Mouse (Mus musculus) ES-E14 (cell line): ENCODE data around the gene Cyp26a1. TPM values are rescaled to one million over a fixed set of nuclear protein-coding genes. Genes with fewer than 3 reads are reported as not detected.

ENCODE experiments used
- DNase-seq: peaks from one replicate; pipeline ENCODE4 v3.0.0-alpha.2; 2013; ENCODE audit warnings: low read depth, low spot score
- H3K27ac ChIP-seq: 2 replicates; pipeline ENCODE4 v1.5.1; 2012; ENCODE audit warnings: low read depth, mild to moderate bottlenecking, low read length, moderate library complexity, mixed read lengths; ENCODE audit not compliant: poor library complexity, insufficient read depth, severe bottlenecking
- H3K36me3 ChIP-seq: 2 replicates; pipeline ENCODE4 v1.6.1; 2012; ENCODE audit warnings: mild to moderate bottlenecking, low read length, moderate library complexity, mixed read lengths; ENCODE audit not compliant: control insufficient read depth, poor library complexity, insufficient read depth, severe bottlenecking
- H3K4me1 ChIP-seq, 2 experiments: fragments of 150-350 bp in 1 of 2; sonication (generic) in 1 of 2; 2 replicates each; pipeline ENCODE4 v1.6.1; 2012; ENCODE audit warnings: low read length in 2 of 2, mild to moderate bottlenecking in 1 of 2, mixed read lengths in 1 of 2; ENCODE audit not compliant: control insufficient read depth in 2 of 2, insufficient read depth in 2 of 2, poor library complexity in 1 of 2
- H3K4me3 ChIP-seq, 2 experiments: fragments of 150-350 bp in 1 of 2; sonication (generic) in 1 of 2; 2 replicates each; pipeline ENCODE4 v1.5.1; 2012; ENCODE audit warnings: low read length in 2 of 2, low read depth in 1 of 2, mild to moderate bottlenecking in 1 of 2, mixed read lengths in 1 of 2; ENCODE audit not compliant: insufficient read depth in 1 of 2, poor library complexity in 1 of 2, severe bottlenecking in 1 of 2
- H3K9ac ChIP-seq: 2 replicates; pipeline ENCODE4 v1.6.1; 2012; ENCODE audit warnings: low read depth, mild to moderate bottlenecking, low read length, mixed read lengths; ENCODE audit not compliant: poor library complexity, insufficient read depth, severe bottlenecking
- H3K9me3 ChIP-seq: fragments of 150-350 bp; sonication (generic); 2 replicates; pipeline ENCODE4 v1.6.1; 2012; ENCODE audit warnings: low read depth, mild to moderate bottlenecking, low read length; ENCODE audit not compliant: control insufficient read depth, insufficient read depth
- CHD2 ChIP-seq: IDR thresholded peaks from 2 replicates; pipeline ENCODE4 v1.6.1; 2014; ENCODE audit warnings: mild to moderate bottlenecking, low read depth, low read length, inconsistent platforms
- HCFC1 ChIP-seq: IDR thresholded peaks from 2 replicates; pipeline ENCODE4 v1.6.1; 2012; ENCODE audit warnings: low read length, inconsistent platforms, borderline replicate concordance; ENCODE audit not compliant: insufficient read depth
- MAFK ChIP-seq: IDR thresholded peaks from 2 replicates; pipeline ENCODE4 v1.6.1; 2014; ENCODE audit warnings: mild to moderate bottlenecking, low read depth, low read length, inconsistent platforms; ENCODE audit not compliant: insufficient read depth
- ZC3H11A ChIP-seq: IDR thresholded peaks from 2 replicates; pipeline ENCODE4 v1.6.1; 2012; ENCODE audit warnings: low read depth, mild to moderate bottlenecking, inconsistent platforms, low read length, borderline replicate concordance
- ZNF384 ChIP-seq: IDR thresholded peaks from 2 replicates; pipeline ENCODE4 v1.6.1; 2012; ENCODE audit warnings: low read depth, low read length, inconsistent platforms
- in situ Hi-C, 2 experiments: fragments of 600-800 bp; cut with MboI; formaldehyde crosslinking; loops; one replicate each; pipeline ENCODE4 v1.15.1; 2025; ENCODE audit warnings: low sequenced_read_pairs in 2 of 2, inconsistent platforms in 1 of 2; ENCODE audit not compliant: unreplicated experiment in 2 of 2
- total RNA-seq: library from RNA; depleted of rRNA; stranded (reverse); fragments of 300-350 nt; gene quantifications from 2 replicates; pipeline ENCODE4 v1.2.3, GENCODE M21; 2012

The Cyp26a1 gene
- total RNA-seq, 1 experiment = 5.7 TPM

DNA sequence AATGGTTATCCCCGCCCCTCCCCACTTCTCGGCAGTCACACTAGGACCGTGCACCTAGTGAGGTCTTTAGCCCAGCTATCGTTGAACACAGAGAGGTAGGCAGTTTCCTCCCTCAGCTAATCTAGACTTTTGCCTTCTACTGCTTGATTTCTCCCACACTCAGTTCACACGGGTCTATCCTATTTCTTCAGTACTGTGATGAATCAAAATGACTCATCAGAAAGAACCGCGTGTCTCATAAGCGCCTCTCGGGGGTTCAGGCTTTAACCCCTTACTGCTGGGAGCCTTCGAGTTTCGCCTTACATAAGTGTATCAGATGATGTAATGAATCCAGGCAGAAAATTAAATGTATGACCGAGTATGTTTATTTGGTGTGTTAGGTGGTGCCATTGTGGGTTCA is 24.2 kb upstream of the Cyp26a1 start:
- in situ Hi-C loops = no loop called here
- Histone ChIP-seq H3K36me3 (no peaks in the 10 kb centered on the region), H3K9ac (no peak overlapping the region), H3K4me1 (peaks cover 0 to 2% of the 10 kb centered on the region in 2 experiments; a peak in 1 of 4 replicates), H3K9me3 (no peaks in the 10 kb centered on the region), H3K4me3 (no peak overlapping the region), H3K27ac (no peak overlapping the region)
- TF ChIP-seq HCFC1 (no peak), MAFK (no peak), ZC3H11A (no peak), ZNF384 (no peak), CHD2 (no peak)
- no peak for DNase-seq

DNA sequence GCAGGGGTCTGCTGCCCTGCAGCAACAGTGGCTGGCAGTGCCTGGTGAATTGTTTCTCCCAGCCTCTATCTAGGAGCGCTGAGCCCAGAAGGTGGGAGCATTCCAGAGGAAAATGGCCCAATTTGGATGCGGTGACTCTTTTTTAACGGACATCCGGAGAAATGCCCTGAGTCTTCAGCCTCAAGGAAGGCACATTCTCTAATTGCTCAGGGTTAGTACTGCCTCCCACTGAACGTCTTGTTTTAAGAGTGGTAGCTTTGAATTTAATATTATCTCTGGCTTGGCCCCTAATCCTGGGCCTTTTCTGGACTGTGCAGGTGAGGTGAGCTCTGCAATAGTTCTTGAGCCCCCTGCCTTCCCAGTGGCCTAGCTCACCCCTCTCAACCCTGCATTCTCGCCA is 12.3 kb upstream of the Cyp26a1 start, which contains the start of gene Cyp26c1:
Gene Cyp26c1 (plus strand): TSS at position 301 of the 400 bp plus-strand sequence.
- no peak within 1 kb of the TSS for H3K27ac ChIP-seq
- H3K4me3 ChIP-seq = peak within 1 kb of the TSS in 1 of 2 experiments; percentile 38; a peak in 1 of 4 replicates
- TF ChIP-seq ZNF384 = no peak
- no peak for TF ChIP-seq CHD2
- TF ChIP-seq HCFC1 = no peak
- no peak for TF ChIP-seq MAFK
- TF ChIP-seq ZC3H11A = no peak
- H3K9me3 ChIP-seq = no peaks in the 10 kb centered on the region
- H3K36me3 ChIP-seq = no peaks in the 10 kb centered on the region
- in situ Hi-C loops = no loop called here
- no peak for DNase-seq
- no peak within 1 kb of the TSS for H3K9ac ChIP-seq
- peaks cover 2 to 7% of the 10 kb centered on the region in 2 experiments; a peak in 2 of 4 replicates for H3K4me1 ChIP-seq

DNA sequence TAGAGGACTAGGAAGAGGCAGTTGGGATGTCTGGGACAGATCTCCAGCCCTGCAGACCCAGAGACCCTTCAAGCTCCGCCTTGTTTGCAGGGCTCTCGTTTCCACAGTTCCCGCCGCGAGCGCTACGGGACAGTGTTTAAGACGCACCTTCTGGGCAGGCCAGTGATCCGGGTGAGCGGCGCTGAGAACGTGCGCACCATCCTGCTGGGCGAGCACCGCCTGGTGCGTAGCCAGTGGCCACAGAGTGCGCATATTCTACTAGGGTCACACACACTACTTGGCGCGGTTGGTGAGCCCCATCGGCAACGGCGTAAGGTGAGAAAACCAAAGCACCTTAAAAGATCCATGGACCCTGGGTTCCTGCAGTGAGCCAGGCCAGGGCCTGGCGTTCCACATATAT is 11.3 kb upstream of the Cyp26a1 start:
- DNase-seq = no peak
- H3K9me3 ChIP-seq = no peaks in the 10 kb centered on the region
- H3K9ac ChIP-seq = no peak overlapping the region
- no peak for TF ChIP-seq CHD2
- no peak for TF ChIP-seq ZC3H11A
- no peak for TF ChIP-seq ZNF384
- TF ChIP-seq HCFC1 = no peak
- TF ChIP-seq MAFK = no peak
- peaks cover 2 to 7% of the 10 kb centered on the region in 2 experiments; a peak in 2 of 4 replicates for H3K4me1 ChIP-seq
- H3K27ac ChIP-seq = no peak overlapping the region
- no peaks in the 10 kb centered on the region for H3K36me3 ChIP-seq
- peak overlapping the region in 1 of 2 experiments; percentile 38; a peak in 1 of 4 replicates for H3K4me3 ChIP-seq
- in situ Hi-C loops = no loop called here

DNA sequence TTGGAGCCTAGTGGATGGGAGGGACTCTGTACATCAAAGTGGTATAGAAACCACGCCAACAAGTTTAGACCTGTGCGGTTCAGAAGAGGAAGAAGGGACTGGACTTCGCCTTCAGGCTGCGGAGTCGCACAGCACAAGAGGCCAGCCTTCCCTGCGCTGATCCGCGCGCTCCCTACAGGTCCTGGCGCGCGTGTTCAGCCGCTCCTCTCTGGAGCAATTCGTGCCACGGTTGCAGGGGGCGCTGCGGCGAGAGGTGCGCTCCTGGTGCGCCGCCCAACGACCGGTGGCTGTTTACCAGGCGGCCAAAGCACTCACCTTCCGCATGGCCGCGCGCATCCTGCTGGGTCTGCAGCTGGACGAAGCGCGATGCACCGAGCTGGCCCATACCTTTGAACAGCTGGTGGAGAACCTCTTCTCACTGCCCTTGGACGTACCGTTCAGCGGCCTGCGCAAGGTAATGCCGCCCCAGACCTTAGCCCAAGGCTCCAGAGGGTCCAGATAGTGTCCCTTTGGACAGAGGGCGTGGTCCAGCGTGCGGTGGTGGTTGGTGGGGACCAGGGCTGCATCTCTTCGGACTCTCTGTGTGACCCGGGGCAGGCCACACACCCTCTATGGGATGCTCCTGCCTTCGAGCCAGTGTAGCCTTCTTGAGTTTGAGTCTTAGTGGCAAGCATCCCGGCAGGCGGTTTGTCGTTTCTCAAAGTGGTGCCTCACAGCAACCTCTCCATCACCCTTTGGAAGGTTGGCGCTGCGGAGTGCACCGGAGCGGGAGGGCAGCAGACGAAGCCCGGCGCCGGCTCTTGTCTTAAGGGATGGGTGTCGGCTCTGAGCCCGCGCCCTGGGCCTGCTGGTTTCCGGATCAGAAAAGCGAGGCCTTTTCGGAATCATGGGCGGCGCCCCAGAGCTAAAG is 10.4 kb upstream of the Cyp26a1 start:
- Histone ChIP-seq H3K27ac (no peak overlapping the region), H3K9me3 (no peaks in the 10 kb centered on the region), H3K9ac (no peak overlapping the region), H3K4me3 (peak overlapping the region; percentile 40 to 42; a peak in 3 of 4 replicates), H3K36me3 (no peaks in the 10 kb centered on the region), H3K4me1 (peaks cover 2 to 7% of the 10 kb centered on the region in 2 experiments; a peak in 2 of 4 replicates)
- TF ChIP-seq ZC3H11A (no peak), HCFC1 (no peak), CHD2 (no peak), ZNF384 (no peak), MAFK (no peak)
- in situ Hi-C loops = no loop called here
- DNase-seq = no peak
